Mouse (Mus musculus) lung, postnatal 0 days (tissue): ENCODE results near the gene Trmt44. TPM values are rescaled to one million over a fixed set of nuclear protein-coding genes. Genes with fewer than 3 reads are reported as not detected.
A peak's percentile ranks its signal among the peaks of the same experiment; 100 is the strongest.

Source experiments
- ATAC-seq: fragments of 200-750 bp; cut with Nextera tagmentation; 2 replicates; pipeline ENCODE4 v1.8.0; 2017; ENCODE audit warnings: moderate library complexity
- DNase-seq: peaks from one replicate; pipeline ENCODE4 v3.0.0-alpha.2; 2016; ENCODE audit warnings: low spot score
- H3K27ac ChIP-seq: fragments of 300-500 bp; sonication (generic); 2 replicates; pipeline ENCODE4 v1.5.1; 2014; ENCODE audit warnings: antibody characterized with exemption, mild to moderate bottlenecking, low read length, mixed read lengths
- H3K27me3 ChIP-seq: fragments of 300-500 bp; sonication (generic); replicated peaks from 2 replicates; pipeline ENCODE4 v1.6.1; 2014; ENCODE audit warnings: low read length, mixed read lengths; ENCODE audit not compliant: insufficient read depth
- H3K36me3 ChIP-seq: fragments of 300-500 bp; sonication (generic); 2 replicates; pipeline ENCODE4 v1.6.1; 2014; ENCODE audit warnings: low read length, mixed read lengths; ENCODE audit not compliant: insufficient read depth
- H3K4me1 ChIP-seq: fragments of 300-500 bp; sonication (generic); 2 replicates; pipeline ENCODE4 v1.6.1; 2014; ENCODE audit warnings: antibody characterized with exemption, low read depth, low read length, mixed read lengths; ENCODE audit not compliant: insufficient read depth
- H3K4me2 ChIP-seq: fragments of 300-500 bp; sonication (generic); replicated peaks from 2 replicates; pipeline ENCODE4 v1.6.1; 2014; ENCODE audit warnings: low read depth, mild to moderate bottlenecking, low read length, moderate library complexity, mixed read lengths
- H3K4me3 ChIP-seq: fragments of 300-500 bp; sonication (generic); 2 replicates; pipeline ENCODE4 v1.5.1; 2014; ENCODE audit warnings: low read depth, low read length
- H3K9ac ChIP-seq: fragments of 300-500 bp; sonication (generic); replicated peaks from 2 replicates; pipeline ENCODE4 v1.6.1; 2014; ENCODE audit warnings: low read depth, mild to moderate bottlenecking
- H3K9me3 ChIP-seq: fragments of 300-500 bp; sonication (generic); 2 replicates; pipeline ENCODE4 v1.6.1; 2016; ENCODE audit warnings: low read length, mixed read lengths
- CTCF ChIP-seq: IDR thresholded peaks from 2 replicates; pipeline ENCODE4 v1.5.1; 2016; ENCODE audit warnings: antibody characterized with exemption, mild to moderate bottlenecking
- EP300 ChIP-seq: IDR thresholded peaks from 2 replicates; pipeline ENCODE4 v1.6.1; 2016; ENCODE audit warnings: antibody characterized with exemption, mild to moderate bottlenecking, control low read depth
- WGBS: fragments of 180-500 bp; shearing (Covaris S2); extraction: QIAGEN DNeasy Blood & Tissue Kit; methylation state at CpG from one replicate; pipeline ENCODE4 v1.1.7; 2014; 5-methylcytosine and 5-hydroxymethylcytosine counted together
- polyA plus RNA-seq: library from polyadenylated mRNA; unstranded; fragments of >200 nt; fragmentation: Nextera tagmentation; extraction: Ambion mirVana; gene quantifications from 2 replicates; pipeline ENCODE4 v1.2.1, GENCODE M21; 2015

Gene Trmt44
- polyA plus RNA-seq, 1 experiment from 2014 or later: 3.4 TPM

DNA sequence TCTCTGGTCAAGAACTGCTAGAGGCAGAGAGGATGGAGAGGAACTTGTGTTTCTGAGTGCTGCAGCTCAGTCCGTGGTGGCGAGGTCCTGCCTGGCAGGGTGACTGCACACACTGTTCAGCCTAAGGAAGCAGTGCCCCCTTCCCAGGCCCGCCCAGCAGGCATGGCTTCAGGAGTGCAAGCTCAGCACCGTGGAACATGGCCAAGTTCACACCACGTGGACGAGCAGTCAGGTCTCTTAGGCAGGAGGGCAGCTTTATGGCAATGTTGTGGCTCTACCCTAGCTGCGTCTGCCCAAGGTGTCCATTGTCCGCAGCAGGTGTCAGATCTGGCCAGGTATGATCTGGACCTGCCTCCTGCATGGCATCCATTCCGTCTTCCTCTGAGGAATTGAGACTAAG lies 36.3 kb upstream of the Trmt44 start:
- no peak for DNase-seq
- Histone ChIP-seq H3K9ac (no peak overlapping the region), H3K27me3 (no peaks in the 10 kb centered on the region), H3K4me3 (no peak overlapping the region), H3K4me1 (no peaks in the 10 kb centered on the region), H3K36me3 (no peaks in the 10 kb centered on the region), H3K9me3 (no peaks in the 10 kb centered on the region), H3K27ac (no peak overlapping the region), H3K4me2 (no peak overlapping the region)
- WGBS: 70% methylated on average over 9 of the region's 9 CpGs
- ATAC-seq: no peak
- TF ChIP-seq EP300 (no peak), CTCF (no peak)

DNA sequence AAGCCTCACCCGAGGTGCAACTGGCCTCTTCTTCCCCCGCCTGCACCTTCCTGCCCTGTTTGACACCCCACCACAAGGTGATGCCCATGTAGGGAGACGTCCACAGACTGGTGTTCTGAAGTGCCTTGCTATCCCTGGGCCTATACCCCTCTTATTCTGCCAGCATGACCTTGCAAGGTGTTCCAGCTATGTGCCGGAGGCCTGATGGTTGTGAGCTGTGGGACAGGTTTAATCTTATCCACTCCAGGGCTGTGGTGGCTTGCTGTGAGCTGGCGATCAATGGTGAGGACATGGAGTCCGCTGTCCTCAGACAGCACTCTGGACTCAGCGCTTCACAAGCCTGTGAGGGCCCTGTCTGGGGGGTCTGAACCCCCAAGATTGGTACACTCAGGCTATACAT lies 35.5 kb upstream of the Trmt44 start:
- Histone ChIP-seq H3K27me3 (no peaks in the 10 kb centered on the region), H3K4me2 (no peak overlapping the region), H3K4me1 (no peaks in the 10 kb centered on the region), H3K27ac (no peak overlapping the region), H3K36me3 (no peaks in the 10 kb centered on the region), H3K9me3 (no peaks in the 10 kb centered on the region), H3K4me3 (no peak overlapping the region), H3K9ac (no peak overlapping the region)
- DNase-seq (no peak), ATAC-seq (no peak)
- WGBS: 92% methylated on average over 7 of the region's 7 CpGs
- no peak for TF ChIP-seq EP300
- no peak for TF ChIP-seq CTCF

DNA sequence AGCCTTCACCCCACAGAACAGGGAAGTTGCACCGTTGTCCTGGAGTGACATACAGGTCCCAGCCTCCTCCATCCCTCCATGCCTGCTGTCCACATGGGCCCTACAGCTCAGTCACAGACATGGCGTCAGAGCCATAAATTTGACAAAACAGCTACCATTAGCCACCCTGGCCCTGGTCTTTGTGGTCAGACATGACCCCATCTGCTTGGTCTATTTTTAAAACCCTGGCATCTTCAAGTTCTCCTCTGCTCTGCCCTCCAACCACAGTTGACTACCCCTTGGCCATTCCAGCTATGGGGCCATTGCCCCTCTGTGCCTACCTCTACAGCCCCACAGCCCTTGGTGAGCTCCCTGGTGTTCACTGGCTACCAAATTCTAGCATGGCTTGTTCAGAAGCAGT lies 35.1 kb upstream of the Trmt44 start:
- Histone ChIP-seq H3K9ac (no peak overlapping the region), H3K27me3 (no peaks in the 10 kb centered on the region), H3K9me3 (no peaks in the 10 kb centered on the region), H3K4me2 (no peak overlapping the region), H3K27ac (no peak overlapping the region), H3K36me3 (no peaks in the 10 kb centered on the region), H3K4me3 (no peak overlapping the region), H3K4me1 (no peaks in the 10 kb centered on the region)
- WGBS: 75% methylated on average over 2 of the region's 2 CpGs
- no peak for TF ChIP-seq CTCF
- TF ChIP-seq EP300: no peak
- ATAC-seq (0 out of 2 replicates have a peak, but pooled peaks have one; percentile 3), DNase-seq (no peak)

DNA sequence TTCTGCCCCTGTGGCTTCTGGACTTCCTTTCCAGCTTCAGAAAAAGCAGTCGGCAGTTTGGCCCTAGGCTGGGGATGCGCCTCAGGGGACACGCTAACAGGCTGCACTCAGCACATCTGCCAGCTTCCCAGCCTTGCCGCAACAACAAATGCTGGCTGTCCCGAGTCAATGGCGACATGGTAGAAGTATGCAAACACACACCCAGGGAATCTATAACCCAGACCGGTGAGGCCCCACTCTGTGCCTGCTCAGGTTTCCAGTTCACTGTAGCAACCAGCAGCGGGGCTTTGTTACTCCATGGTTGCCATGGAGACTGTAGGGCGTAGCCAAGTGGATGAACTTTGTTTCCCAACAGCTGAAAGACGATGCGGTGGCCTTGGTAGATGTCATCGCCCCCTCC lies 34.5 kb upstream of the Trmt44 start:
- DNase-seq: peak; percentile 83
- peak; percentile 81 for ATAC-seq
- no peaks in the 10 kb centered on the region for H3K4me1 ChIP-seq
- TF ChIP-seq EP300 (no peak), CTCF (no peak)
- H3K4me2 ChIP-seq: no peak overlapping the region
- no peak overlapping the region for H3K27ac ChIP-seq
- no peak overlapping the region for H3K4me3 ChIP-seq
- no peaks in the 10 kb centered on the region for H3K36me3 ChIP-seq
- 20% methylated on average over 12 of the region's 12 CpGs for WGBS
- H3K27me3 ChIP-seq: no peaks in the 10 kb centered on the region
- no peak overlapping the region for H3K9ac ChIP-seq
- H3K9me3 ChIP-seq: no peaks in the 10 kb centered on the region

DNA sequence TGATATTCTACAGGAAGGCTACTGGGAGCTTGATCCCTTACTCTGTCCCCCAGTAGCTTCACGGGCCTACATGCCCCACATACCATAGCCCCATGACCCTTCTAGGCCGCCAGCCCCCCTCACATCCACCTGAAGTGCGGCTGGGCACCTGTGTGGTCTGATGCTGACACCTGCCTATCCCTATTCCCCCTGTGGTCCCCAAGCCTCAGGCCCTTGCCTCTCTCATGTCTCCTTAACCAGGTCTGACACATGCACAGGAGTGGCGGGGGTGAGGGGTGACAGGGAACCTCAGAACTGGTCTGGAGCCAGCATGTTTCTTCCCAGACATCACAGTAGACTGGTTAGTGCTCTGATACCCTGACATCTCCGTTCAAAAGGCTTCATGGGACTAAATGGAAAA lies 33.7 kb upstream of the Trmt44 start:
- no peaks in the 10 kb centered on the region for H3K9me3 ChIP-seq
- H3K36me3 ChIP-seq: no peaks in the 10 kb centered on the region
- no peaks in the 10 kb centered on the region for H3K27me3 ChIP-seq
- H3K9ac ChIP-seq: no peak overlapping the region
- WGBS: 71% methylated on average over 5 of the region's 5 CpGs
- DNase-seq (no peak), ATAC-seq (no peak)
- H3K27ac ChIP-seq: no peak overlapping the region
- no peak overlapping the region for H3K4me2 ChIP-seq
- no peak overlapping the region for H3K4me3 ChIP-seq
- TF ChIP-seq EP300: no peak
- no peak for TF ChIP-seq CTCF
- no peaks in the 10 kb centered on the region for H3K4me1 ChIP-seq

DNA sequence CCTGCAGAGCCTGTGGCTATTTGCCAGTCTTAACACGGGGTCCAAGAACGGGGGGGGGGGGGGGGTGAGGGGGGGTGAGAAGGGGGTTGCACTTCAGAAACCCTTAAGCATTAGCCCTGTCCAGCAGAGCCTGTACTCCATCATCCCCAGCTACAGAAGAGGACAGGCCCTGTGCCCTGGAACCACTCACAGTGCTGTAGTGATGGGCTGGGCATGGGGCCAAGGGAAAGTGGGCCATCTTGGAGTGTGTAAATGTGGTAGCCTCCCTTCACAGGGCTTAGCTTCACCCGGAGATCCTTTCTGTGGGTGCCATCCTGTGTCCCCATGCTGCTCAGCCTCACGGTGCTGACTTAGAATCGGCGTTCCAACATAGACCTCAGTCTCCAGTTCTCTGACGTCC lies 32.9 kb upstream of the Trmt44 start:
- no peaks in the 10 kb centered on the region for H3K9me3 ChIP-seq
- H3K27ac ChIP-seq: no peak overlapping the region
- WGBS: 68% methylated on average over 6 of the region's 7 CpGs
- H3K36me3 ChIP-seq: no peaks in the 10 kb centered on the region
- TF ChIP-seq EP300: no peak
- no peak for TF ChIP-seq CTCF
- H3K27me3 ChIP-seq: no peaks in the 10 kb centered on the region
- DNase-seq: no peak
- H3K4me3 ChIP-seq: no peak overlapping the region
- ATAC-seq: peak; percentile 42; the same call in 1 of the 2 replicates
- H3K9ac ChIP-seq: no peak overlapping the region
- H3K4me1 ChIP-seq: no peaks in the 10 kb centered on the region
- no peak overlapping the region for H3K4me2 ChIP-seq

DNA sequence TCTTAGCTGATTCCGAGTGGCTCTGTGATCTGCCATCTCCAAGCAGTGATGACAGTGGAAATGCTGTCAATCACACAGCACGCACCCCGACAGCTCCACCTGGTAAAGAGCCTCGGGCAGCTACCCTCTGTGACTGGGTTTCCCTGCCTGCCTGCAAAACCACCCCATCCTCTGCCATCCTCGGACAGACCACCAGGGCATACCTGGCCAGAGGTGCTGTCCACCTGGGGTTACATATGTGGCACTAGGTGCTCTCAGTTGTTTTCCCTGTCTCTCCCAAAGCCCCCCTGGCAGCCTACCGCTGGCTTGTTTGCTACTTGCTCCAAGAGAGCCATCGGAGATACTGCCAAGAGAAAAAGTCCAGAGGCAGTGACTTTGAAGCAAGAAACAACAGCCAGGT lies 31.9 kb upstream of the Trmt44 start:
- H3K4me1 ChIP-seq: no peaks in the 10 kb centered on the region
- no peaks in the 10 kb centered on the region for H3K9me3 ChIP-seq
- no peak for ATAC-seq
- no peak overlapping the region for H3K4me3 ChIP-seq
- H3K4me2 ChIP-seq: no peak overlapping the region
- TF ChIP-seq CTCF: no peak
- TF ChIP-seq EP300: no peak
- H3K9ac ChIP-seq: no peak overlapping the region
- 82% methylated on average over 7 of the region's 7 CpGs for WGBS
- H3K27me3 ChIP-seq: no peaks in the 10 kb centered on the region
- no peak for DNase-seq
- H3K36me3 ChIP-seq: peaks cover 9% of the 10 kb centered on the region; the same call in 1 of the 2 replicates
- no peak overlapping the region for H3K27ac ChIP-seq
